Mouse (Mus musculus) kidney, postnatal 0 days (tissue): ENCODE measurements around the gene Atg16l1. TPM values are rescaled to one million over a fixed set of nuclear protein-coding genes. Genes with fewer than 3 reads are reported as not detected.

Experiments
- ATAC-seq: fragments of 200-750 bp; cut with Nextera tagmentation; replicated peaks from 2 replicates; pipeline ENCODE4 v1.8.0; 2017; ENCODE audit warnings: low read depth, moderate number of reproducible peaks, moderate TSS enrichment, moderate library complexity; ENCODE audit not compliant: low FRiP score
- DNase-seq: peaks from one replicate; pipeline ENCODE4 v3.0.0-alpha.2; 2016; ENCODE audit warnings: low spot score
- H3K27ac ChIP-seq: fragments of 300-500 bp; sonication (generic); 2 replicates; pipeline ENCODE4 v1.5.1; 2014; ENCODE audit warnings: mild to moderate bottlenecking
- H3K27me3 ChIP-seq: fragments of 300-500 bp; sonication (generic); 2 replicates; pipeline ENCODE4 v1.6.1; 2014; ENCODE audit warnings: low read length, mixed read lengths; ENCODE audit not compliant: insufficient read depth
- H3K36me3 ChIP-seq: fragments of 300-500 bp; sonication (generic); 2 replicates; pipeline ENCODE4 v1.6.1; 2014; ENCODE audit warnings: low read length, mixed read lengths; ENCODE audit not compliant: insufficient read depth
- H3K4me1 ChIP-seq: fragments of 300-500 bp; sonication (generic); replicated peaks from 2 replicates; pipeline ENCODE4 v1.6.1; 2014; ENCODE audit warnings: antibody characterized with exemption, low read length, mixed read lengths; ENCODE audit not compliant: insufficient read depth
- H3K4me2 ChIP-seq: fragments of 300-500 bp; sonication (generic); 2 replicates; pipeline ENCODE4 v1.6.1; 2014; ENCODE audit warnings: mild to moderate bottlenecking, low read length, moderate library complexity, mixed read lengths
- H3K4me3 ChIP-seq: fragments of 300-500 bp; sonication (generic); replicated peaks from 2 replicates; pipeline ENCODE4 v1.5.1; 2014; ENCODE audit warnings: low read depth, low read length
- H3K9ac ChIP-seq: fragments of 300-500 bp; sonication (generic); 2 replicates; pipeline ENCODE4 v1.6.1; 2014; ENCODE audit warnings: low read depth, low read length
- H3K9me3 ChIP-seq: fragments of 300-500 bp; sonication (generic); replicated peaks from 2 replicates; pipeline ENCODE4 v1.6.1; 2016; ENCODE audit warnings: low read length, inconsistent platforms, mixed read lengths
- CTCF ChIP-seq: IDR thresholded peaks from 2 replicates; pipeline ENCODE4 v1.5.1; 2016; ENCODE audit warnings: antibody characterized with exemption, low read depth, mild to moderate bottlenecking, moderate library complexity
- WGBS: fragments of 180-500 bp; shearing (Covaris S2); extraction: QIAGEN DNeasy Blood & Tissue Kit; methylation state at CpG from one replicate; pipeline ENCODE4 v1.1.7; 2014; 5-methylcytosine and 5-hydroxymethylcytosine counted together
- polyA plus RNA-seq: library from polyadenylated mRNA; unstranded; fragments of >200 nt; fragmentation: Nextera tagmentation; extraction: Ambion mirVana; gene quantifications from 2 replicates; pipeline ENCODE4 v1.2.1, GENCODE M21; 2015

Gene Atg16l1
- polyA plus RNA-seq, 1 experiment from 2014 or later, result 20.8 TPM

DNA sequence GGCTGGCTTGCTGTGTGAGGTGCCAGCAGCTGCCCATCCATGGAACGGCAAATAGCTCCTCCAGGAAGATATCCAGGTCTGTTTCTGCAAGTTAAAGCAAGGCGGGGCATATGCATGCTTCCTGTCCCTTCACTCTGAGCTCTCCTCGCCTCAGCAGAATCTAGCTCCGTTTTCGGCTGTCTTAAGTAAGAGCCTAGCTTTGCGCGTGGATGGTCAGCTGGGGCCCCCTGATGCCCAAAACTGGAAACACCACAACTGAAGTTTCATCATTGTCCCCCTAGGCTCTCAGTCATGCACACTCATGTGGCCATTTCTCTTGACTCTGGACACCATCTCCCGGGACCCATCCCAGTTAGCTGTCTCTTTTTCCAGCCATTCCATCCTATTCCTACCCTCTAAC lies 34.3 kb upstream of the Atg16l1 start:
- Histone ChIP-seq H3K27me3 (no peaks in the 10 kb centered on the region), H3K36me3 (no peaks in the 10 kb centered on the region), H3K9ac (no peak overlapping the region), H3K4me2 (no peak overlapping the region), H3K4me1 (no peaks in the 10 kb centered on the region), H3K9me3 (no peaks in the 10 kb centered on the region), H3K4me3 (no peak overlapping the region), H3K27ac (no peak overlapping the region)
- peak; percentile 85 for DNase-seq
- 18% methylated on average over 8 of the region's 8 CpGs for WGBS
- peak; percentile 57; the same call in 1 of the 2 replicates for ATAC-seq
- peak; percentile 80 for TF ChIP-seq CTCF

DNA sequence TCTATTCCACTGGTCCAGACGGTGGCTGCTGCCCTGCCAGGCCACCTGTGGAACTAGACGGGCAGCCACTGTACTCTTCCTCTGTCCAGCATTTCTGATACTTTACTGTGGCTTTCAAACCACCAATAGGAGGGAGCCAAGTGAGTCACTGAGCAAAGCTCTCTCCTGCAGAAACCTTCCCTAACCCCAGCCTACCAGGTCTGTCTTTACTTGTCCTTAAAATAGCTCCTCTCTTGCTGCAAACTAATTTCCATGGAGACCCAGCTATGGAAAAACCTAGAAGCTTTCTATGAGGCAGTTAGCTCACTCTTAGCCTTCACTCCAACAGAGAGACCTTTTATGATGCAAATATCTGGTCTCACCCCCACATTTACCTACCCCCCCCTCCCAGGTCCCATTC lies 33.6 kb upstream of the Atg16l1 start:
- Histone ChIP-seq H3K27me3 (no peaks in the 10 kb centered on the region), H3K9ac (no peak overlapping the region), H3K4me1 (no peaks in the 10 kb centered on the region), H3K4me2 (no peak overlapping the region), H3K27ac (no peak overlapping the region), H3K36me3 (no peaks in the 10 kb centered on the region), H3K9me3 (no peaks in the 10 kb centered on the region), H3K4me3 (no peak overlapping the region)
- DNase-seq (no peak), ATAC-seq (no peak)
- 33% methylated on average over 2 of the region's 2 CpGs for WGBS
- TF ChIP-seq CTCF, result no peak

DNA sequence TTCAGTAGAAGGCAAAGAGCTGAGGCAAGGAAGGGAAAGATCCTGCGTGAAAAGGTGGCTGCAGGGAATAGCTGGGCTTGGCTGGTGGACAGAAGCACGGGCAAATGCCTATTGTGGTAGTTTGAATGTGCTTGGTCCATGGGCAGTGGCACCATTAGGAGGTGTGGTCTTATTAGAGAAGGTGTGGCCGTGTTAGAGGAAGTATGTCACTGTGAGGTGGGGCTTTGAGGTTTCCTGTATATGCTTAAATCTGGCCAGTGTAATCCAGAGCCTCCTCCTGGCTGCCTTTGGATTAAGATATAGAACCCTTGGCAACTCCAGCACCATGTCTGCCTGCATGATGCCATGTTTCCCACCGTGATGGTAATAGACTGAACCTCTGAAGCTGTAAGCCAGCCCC lies 32.3 kb upstream of the Atg16l1 start:
- TF ChIP-seq CTCF, result no peak
- DNase-seq (no peak), ATAC-seq (no peak)
- Histone ChIP-seq H3K9ac (no peak overlapping the region), H3K4me3 (no peak overlapping the region), H3K27ac (no peak overlapping the region), H3K9me3 (no peaks in the 10 kb centered on the region), H3K4me2 (no peak overlapping the region), H3K27me3 (no peaks in the 10 kb centered on the region), H3K4me1 (no peaks in the 10 kb centered on the region), H3K36me3 (no peaks in the 10 kb centered on the region)
- WGBS, result 76% methylated on average over 4 of the region's 4 CpGs

DNA sequence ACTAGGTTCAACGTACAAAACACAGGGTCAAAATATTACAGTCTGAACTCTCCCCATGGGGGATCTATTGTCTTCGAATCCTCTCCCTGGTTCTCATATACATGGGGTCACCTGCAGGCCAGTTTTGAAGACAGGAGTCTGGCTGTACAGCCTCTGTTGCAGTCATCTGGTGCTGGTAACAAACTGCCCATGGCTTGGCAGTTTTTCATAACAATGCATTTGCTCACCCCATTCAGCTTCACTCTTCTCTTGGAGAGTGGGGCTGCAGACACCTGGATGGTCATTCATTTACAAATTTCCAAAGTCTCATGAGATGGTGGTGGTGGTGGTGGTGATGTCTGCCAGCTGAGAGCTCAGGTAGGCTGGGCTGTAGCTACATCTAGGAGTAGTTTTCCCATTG lies 26.6 kb upstream of the Atg16l1 start:
- Histone ChIP-seq H3K4me3 (no peak overlapping the region), H3K27me3 (no peaks in the 10 kb centered on the region), H3K9ac (no peak overlapping the region), H3K9me3 (no peaks in the 10 kb centered on the region), H3K36me3 (no peaks in the 10 kb centered on the region), H3K4me2 (no peak overlapping the region), H3K27ac (no peak overlapping the region), H3K4me1 (no peaks in the 10 kb centered on the region)
- ATAC-seq (no peak), DNase-seq (no peak)
- 85% methylated on average over 2 of the region's 2 CpGs for WGBS
- TF ChIP-seq CTCF, result no peak

DNA sequence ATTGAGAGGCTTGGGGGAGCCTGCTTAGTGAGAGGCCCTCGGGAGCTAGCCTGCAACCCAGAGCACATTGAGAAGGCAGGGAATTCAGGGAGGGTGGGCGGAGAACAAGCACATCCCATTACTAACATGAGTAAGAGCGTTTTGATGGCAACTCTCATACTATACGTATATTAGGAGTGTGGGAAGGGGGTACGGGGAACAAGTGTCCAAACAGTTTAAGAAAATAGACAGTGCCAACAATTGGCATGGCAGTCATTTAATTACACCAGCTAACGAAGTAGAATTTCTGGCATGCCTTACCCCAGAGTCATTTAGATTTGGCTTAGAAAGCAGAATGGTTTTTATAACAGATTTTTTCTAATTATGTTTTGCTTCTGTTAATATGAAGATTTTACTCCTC lies 25.8 kb upstream of the Atg16l1 start:
- Histone ChIP-seq H3K4me1 (no peaks in the 10 kb centered on the region), H3K27ac (no peak overlapping the region), H3K4me3 (no peak overlapping the region), H3K27me3 (no peaks in the 10 kb centered on the region), H3K9me3 (no peaks in the 10 kb centered on the region), H3K4me2 (no peak overlapping the region), H3K36me3 (no peaks in the 10 kb centered on the region), H3K9ac (no peak overlapping the region)
- no peak for TF ChIP-seq CTCF
- 81% methylated on average over 6 of the region's 6 CpGs for WGBS
- ATAC-seq, result no peak
- no peak for DNase-seq

DNA sequence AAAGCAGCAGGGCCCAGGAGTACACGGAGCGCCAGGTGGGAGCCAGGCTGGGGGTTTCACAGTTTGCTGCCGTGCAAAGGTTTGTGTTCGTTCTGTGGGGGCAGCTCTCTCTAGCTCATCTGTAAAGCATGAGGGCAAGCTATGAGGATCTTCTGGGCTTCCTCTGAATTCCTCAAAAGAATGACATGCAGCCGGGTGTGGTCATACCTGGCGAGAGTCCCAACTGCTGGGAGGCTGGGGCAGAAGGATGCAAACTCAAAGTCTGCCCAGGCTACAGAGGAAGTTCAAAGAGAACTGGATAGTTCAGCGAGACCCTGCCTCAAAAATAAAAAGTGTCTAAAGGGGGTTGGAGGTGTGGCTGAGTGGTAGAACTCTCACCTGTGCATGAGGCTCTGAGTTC lies 25.4 kb upstream of the Atg16l1 start:
- Histone ChIP-seq H3K9me3 (no peaks in the 10 kb centered on the region), H3K9ac (no peak overlapping the region), H3K36me3 (no peaks in the 10 kb centered on the region), H3K4me3 (no peak overlapping the region), H3K27me3 (no peaks in the 10 kb centered on the region), H3K27ac (no peak overlapping the region), H3K4me1 (no peaks in the 10 kb centered on the region), H3K4me2 (no peak overlapping the region)
- TF ChIP-seq CTCF, result no peak
- 84% methylated on average over 7 of the region's 7 CpGs for WGBS
- ATAC-seq (no peak), DNase-seq (no peak)

DNA sequence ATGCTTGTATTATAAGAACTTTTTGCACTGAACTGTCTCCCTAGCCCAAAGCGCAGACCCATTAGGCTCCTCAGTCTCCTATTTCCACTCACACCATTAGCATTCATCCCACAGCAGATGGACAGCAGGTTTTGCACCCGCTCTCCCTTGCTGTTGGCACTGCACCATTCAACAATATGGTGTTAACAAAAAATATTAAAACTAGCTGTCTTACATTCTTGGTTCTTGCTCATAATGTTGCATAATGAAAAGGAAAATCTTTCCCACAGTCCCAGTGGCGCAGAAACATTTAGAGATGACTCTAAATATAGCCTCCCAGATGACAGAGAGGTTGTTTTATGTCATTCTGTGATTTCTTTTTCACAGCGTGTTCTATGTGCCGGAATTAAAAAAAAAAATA lies 22.5 kb upstream of the Atg16l1 start:
- no peaks in the 10 kb centered on the region for H3K27me3 ChIP-seq
- H3K36me3 ChIP-seq, result no peaks in the 10 kb centered on the region
- WGBS, result 77% methylated on average over 5 of the region's 5 CpGs
- TF ChIP-seq CTCF, result no peak
- no peak overlapping the region for H3K27ac ChIP-seq
- H3K9me3 ChIP-seq, result no peaks in the 10 kb centered on the region
- H3K4me1 ChIP-seq, result no peaks in the 10 kb centered on the region
- DNase-seq, result no peak
- no peak overlapping the region for H3K9ac ChIP-seq
- ATAC-seq, result no peak
- no peak overlapping the region for H3K4me3 ChIP-seq
- no peak overlapping the region for H3K4me2 ChIP-seq
